Mouse (Mus musculus) heart, postnatal 0 days (tissue): Measurements from ENCODE around the gene Arl6ip4. TPM values are rescaled to one million over a fixed set of nuclear protein-coding genes. Genes with fewer than 3 reads are reported as not detected.

Experiments
- ATAC-seq: fragments of 200-750 bp; cut with Nextera tagmentation; 2 replicates; pipeline ENCODE4 v1.8.0; 2017; ENCODE audit warnings: low read depth, moderate number of reproducible peaks, moderate library complexity; ENCODE audit not compliant: insufficient read depth
- DNase-seq: peaks from one replicate; pipeline ENCODE4 v3.0.0-alpha.2; 2016; ENCODE audit warnings: low spot score
- H3K27ac ChIP-seq: fragments of 300-500 bp; sonication (generic); 2 replicates; pipeline ENCODE4 v1.5.1; 2014; ENCODE audit warnings: low read depth, mild to moderate bottlenecking
- H3K27me3 ChIP-seq: fragments of 300-500 bp; sonication (generic); 2 replicates; pipeline ENCODE4 v1.6.1; 2014; ENCODE audit warnings: low read length, mixed read lengths; ENCODE audit not compliant: control insufficient read depth, insufficient read depth
- H3K36me3 ChIP-seq: fragments of 300-500 bp; sonication (generic); replicated peaks from 2 replicates; pipeline ENCODE4 v1.6.1; 2014; ENCODE audit warnings: low read length, mixed read lengths; ENCODE audit not compliant: control insufficient read depth, insufficient read depth
- H3K4me1 ChIP-seq: fragments of 300-500 bp; sonication (generic); 2 replicates; pipeline ENCODE4 v1.6.1; 2014; ENCODE audit warnings: antibody characterized with exemption; ENCODE audit not compliant: control insufficient read depth, insufficient read depth
- H3K4me2 ChIP-seq: fragments of 300-500 bp; sonication (generic); 2 replicates; pipeline ENCODE4 v1.6.1; 2014; ENCODE audit warnings: low read depth, mild to moderate bottlenecking, low read length, moderate library complexity
- H3K4me3 ChIP-seq: fragments of 300-500 bp; sonication (generic); 2 replicates; pipeline ENCODE4 v1.5.1; 2014; ENCODE audit warnings: low read depth, low read length
- H3K9ac ChIP-seq: fragments of 300-500 bp; sonication (generic); replicated peaks from 2 replicates; pipeline ENCODE4 v1.6.1; 2014; ENCODE audit warnings: low read depth, low read length, mixed read lengths
- H3K9me3 ChIP-seq: fragments of 300-500 bp; sonication (generic); replicated peaks from 2 replicates; pipeline ENCODE4 v1.6.1; 2016; ENCODE audit warnings: low read length; ENCODE audit not compliant: control insufficient read depth
- CTCF ChIP-seq: IDR thresholded peaks from 2 replicates; pipeline ENCODE4 v1.5.1; 2016; ENCODE audit warnings: antibody characterized with exemption, control low read depth, low read depth
- EP300 ChIP-seq: IDR thresholded peaks from 2 replicates; pipeline ENCODE4 v1.6.1; 2016; ENCODE audit warnings: antibody characterized with exemption, low read depth
- WGBS: fragments of 180-500 bp; shearing (Covaris S2); extraction: QIAGEN DNeasy Blood & Tissue Kit; methylation state at CpG from one replicate; pipeline ENCODE4 v1.1.7; 2014; 5-methylcytosine and 5-hydroxymethylcytosine counted together
- polyA plus RNA-seq: library from polyadenylated mRNA; unstranded; fragments of >200 nt; fragmentation: Nextera tagmentation; extraction: Ambion mirVana; gene quantifications from 2 replicates; pipeline ENCODE4 v1.2.1, GENCODE M21; 2015
- total RNA-seq: library from RNA; depleted of rRNA; stranded (reverse); fragments of >200 nt; gene quantifications from 2 replicates; pipeline ENCODE4 v1.2.3, GENCODE M21; 2014; ENCODE audit warnings: low replicate concordance

Gene Arl6ip4
- total and polyA plus RNA-seq, 2 experiments from 2014 or later, result 18.0 to 76.9 TPM

- TF ChIP-seq EP300 (no peak), CTCF (no peak)
- ATAC-seq, result no peak
- 57% methylated on average over 9 of the region's 9 CpGs for WGBS
- no peak overlapping the region for H3K4me2 ChIP-seq
- no peaks in the 10 kb centered on the region for H3K27me3 ChIP-seq
- no peak overlapping the region for H3K4me3 ChIP-seq
- no peak for DNase-seq
- H3K9me3 ChIP-seq, result no peaks in the 10 kb centered on the region
- no peak overlapping the region for H3K27ac ChIP-seq
- H3K4me1 ChIP-seq, result peaks cover 14% of the 10 kb centered on the region
- H3K9ac ChIP-seq, result no peak overlapping the region
- H3K36me3 ChIP-seq, result no peaks in the 10 kb centered on the region
Observed at GRCm38 (mm10) chr5:124076559-124076958, 39.3 kb upstream of the Arl6ip4 start.

GRCm38 (mm10) chr5:124077241-124077640, 38.6 kb upstream of the Arl6ip4 start:
- no peak for TF ChIP-seq CTCF
- no peak for TF ChIP-seq EP300
- no peaks in the 10 kb centered on the region for H3K9me3 ChIP-seq
- H3K36me3 ChIP-seq, result no peaks in the 10 kb centered on the region
- DNase-seq (no peak), ATAC-seq (no peak)
- H3K4me1 ChIP-seq, result peaks cover 14% of the 10 kb centered on the region
- no peaks in the 10 kb centered on the region for H3K27me3 ChIP-seq
- 85% methylated on average over 13 of the region's 13 CpGs for WGBS
- H3K27ac ChIP-seq, result no peak overlapping the region
- H3K9ac ChIP-seq, result no peak overlapping the region
- H3K4me3 ChIP-seq, result no peak overlapping the region
- H3K4me2 ChIP-seq, result no peak overlapping the region

GRCm38 (mm10) chr5:124077856-124078460, 37.9 kb upstream of the Arl6ip4 start:
- Histone ChIP-seq H3K9ac (no peak overlapping the region), H3K27ac (no peak overlapping the region; the same call in 1 of the 2 replicates), H3K27me3 (no peaks in the 10 kb centered on the region), H3K9me3 (no peaks in the 10 kb centered on the region), H3K4me1 (peaks cover 14% of the 10 kb centered on the region), H3K4me2 (no peak overlapping the region), H3K4me3 (no peak overlapping the region), H3K36me3 (no peaks in the 10 kb centered on the region)
- TF ChIP-seq CTCF (no peak), EP300 (no peak)
- 78% methylated on average over 6 of the region's 6 CpGs for WGBS
- DNase-seq, result no peak
- ATAC-seq, result no peak

GRCm38 (mm10) chr5:124078794-124079416, 37.0 kb upstream of the Arl6ip4 start:
- H3K36me3 ChIP-seq, result no peaks in the 10 kb centered on the region
- TF ChIP-seq EP300 (no peak), CTCF (no peak)
- ATAC-seq, result 0 out of 2 replicates have a peak, but pooled peaks have one; percentile 21
- H3K27me3 ChIP-seq, result no peaks in the 10 kb centered on the region
- H3K4me1 ChIP-seq, result peaks cover 8% of the 10 kb centered on the region
- H3K27ac ChIP-seq, result peak overlapping the region; percentile 27; the same call in 1 of the 2 replicates
- no peak for DNase-seq
- H3K4me3 ChIP-seq, result no peak overlapping the region
- peak overlapping the region; percentile 6; the same call in 1 of the 2 replicates for H3K4me2 ChIP-seq
- no peaks in the 10 kb centered on the region for H3K9me3 ChIP-seq
- WGBS, result 63% methylated on average over 9 of the region's 9 CpGs
- no peak overlapping the region; the same call in 1 of the 2 replicates for H3K9ac ChIP-seq

- Histone ChIP-seq H3K9me3 (no peaks in the 10 kb centered on the region), H3K36me3 (no peaks in the 10 kb centered on the region), H3K9ac (no peak overlapping the region), H3K4me1 (peaks cover 8% of the 10 kb centered on the region), H3K4me3 (no peak overlapping the region), H3K27ac (no peak overlapping the region; the same call in 1 of the 2 replicates), H3K27me3 (no peaks in the 10 kb centered on the region), H3K4me2 (no peak overlapping the region; the same call in 1 of the 2 replicates)
- 88% methylated on average over 17 of the region's 17 CpGs for WGBS
- ATAC-seq, result no peak
- no peak for TF ChIP-seq CTCF
- no peak for TF ChIP-seq EP300
- no peak for DNase-seq
Observed at GRCm38 (mm10) chr5:124079880-124080279, 36.0 kb upstream of the Arl6ip4 start.
